Mouse (Mus musculus): ENCODE data around the gene Epas1.

Gene Epas1

DNA sequence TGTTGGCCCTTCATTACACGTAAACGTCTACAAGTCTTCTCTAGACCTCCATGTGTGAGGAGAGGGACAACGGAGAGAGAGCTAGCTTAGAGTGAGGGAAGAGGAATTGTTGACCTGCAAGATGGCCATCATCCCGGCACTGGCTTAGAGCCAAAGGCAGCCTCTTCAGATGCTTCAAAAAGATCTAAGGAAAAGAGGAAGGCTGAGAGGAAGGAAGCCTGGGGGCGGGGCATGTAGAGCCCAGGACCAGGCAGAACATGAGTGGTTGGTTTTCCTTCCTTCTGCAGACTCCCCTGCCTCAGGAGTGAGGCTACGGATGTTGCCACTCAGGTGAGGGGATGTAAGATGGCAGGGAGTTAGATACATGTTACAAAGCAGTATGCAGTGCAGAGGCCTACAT is 34.8 kb downstream of the Epas1 start:
- peak; percentile 60 for DNase-seq (ENCODE audit: low spot score)

DNA sequence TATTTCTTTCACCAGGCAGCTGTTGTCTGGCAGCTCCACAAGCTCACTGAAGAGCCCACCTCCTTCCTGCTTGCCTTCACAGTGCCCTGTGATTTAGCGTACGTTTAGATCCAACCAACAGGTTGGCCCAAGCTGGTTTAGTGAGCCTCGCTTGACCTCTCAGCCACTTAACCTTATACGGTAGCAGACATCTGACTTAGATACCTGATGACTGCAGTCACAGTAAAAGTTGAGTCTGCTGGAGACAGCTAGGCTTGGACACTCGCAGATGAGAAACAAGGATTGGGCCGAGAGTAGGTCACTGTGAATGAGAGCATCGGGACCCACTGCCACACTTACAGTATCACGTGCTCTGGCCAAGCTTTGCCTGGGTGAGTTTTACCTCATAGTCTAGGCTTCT is 38.4 kb downstream of the Epas1 start:
- DNase-seq (ENCODE audit: low spot score) = no peak

DNA sequence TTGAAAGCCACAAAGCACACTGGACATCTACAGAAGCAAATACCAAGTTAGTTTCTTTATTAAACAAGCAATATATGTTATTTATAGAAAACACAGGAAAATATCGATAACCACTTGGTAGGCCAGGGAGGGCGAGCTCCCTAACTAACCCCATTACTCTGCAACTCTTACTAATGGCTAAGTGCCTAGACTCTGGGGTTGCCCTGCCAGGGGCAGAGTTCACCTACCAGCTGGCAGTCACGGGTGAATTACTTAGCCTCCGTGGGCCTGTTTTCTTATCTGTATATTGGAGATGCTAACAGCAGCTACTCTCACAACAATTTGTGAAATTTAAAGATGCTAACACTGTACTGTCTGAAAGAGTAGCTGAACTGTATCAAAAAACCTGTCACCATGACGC is 42.3 kb downstream of the Epas1 start:
- DNase-seq (ENCODE audit: low spot score) = no peak

DNA sequence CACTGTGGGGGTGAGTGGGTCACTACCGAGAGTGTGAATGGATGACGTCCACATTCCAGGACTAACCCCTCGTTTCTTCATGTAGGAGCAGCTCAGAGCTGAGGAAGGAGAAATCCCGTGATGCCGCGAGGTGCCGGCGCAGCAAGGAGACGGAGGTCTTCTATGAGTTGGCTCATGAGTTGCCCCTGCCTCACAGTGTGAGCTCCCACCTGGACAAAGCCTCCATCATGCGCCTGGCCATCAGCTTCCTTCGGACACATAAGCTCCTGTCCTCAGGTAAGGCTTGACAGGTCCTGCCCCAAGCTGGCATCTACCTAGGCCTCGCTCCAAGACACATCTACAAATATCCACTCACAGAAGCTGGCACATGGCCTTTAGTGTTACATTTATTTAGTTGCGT is 43.5 kb downstream of the Epas1 start:
- no peak for DNase-seq (ENCODE audit: low spot score)

DNA sequence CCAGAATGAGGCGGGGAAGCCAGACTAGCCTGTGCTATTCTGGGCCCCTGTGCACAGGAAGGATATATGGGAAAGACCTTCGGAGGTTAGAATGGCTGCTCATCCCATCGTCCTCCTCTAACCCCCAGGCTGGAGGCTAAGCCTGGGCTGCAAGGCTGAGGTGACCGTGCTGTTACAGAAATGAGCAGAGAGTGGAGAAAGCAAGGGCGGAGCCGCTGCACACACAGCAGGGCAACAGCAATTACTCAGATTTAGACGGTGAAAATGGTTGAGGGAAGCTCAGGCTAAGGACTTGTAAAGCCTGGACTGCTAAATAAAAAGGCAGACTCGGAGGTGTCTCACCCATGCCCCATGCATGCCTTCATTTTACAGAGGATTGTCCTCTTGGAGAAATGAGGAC is 45.0 kb downstream of the Epas1 start:
- DNase-seq (ENCODE audit: low spot score) = no peak

DNA sequence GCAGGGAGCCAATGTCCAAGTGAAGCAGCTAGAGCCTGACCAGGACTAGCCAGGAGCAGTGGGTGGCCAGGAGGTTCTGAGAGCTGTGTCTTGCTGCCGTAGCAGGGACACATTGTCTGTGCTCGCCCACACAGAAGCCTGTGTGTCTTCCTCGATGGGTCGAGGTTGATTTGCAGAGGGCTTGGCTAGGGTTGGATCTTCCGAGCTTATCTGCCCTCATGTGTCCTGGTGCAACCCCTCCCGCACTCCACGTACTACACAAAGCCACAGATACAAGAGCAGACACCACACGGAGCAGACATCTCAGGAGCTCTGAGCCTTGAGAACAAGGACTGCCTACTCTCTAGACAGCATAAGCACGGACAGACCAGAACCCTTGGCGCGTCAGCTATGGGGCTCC is 45.5 kb downstream of the Epas1 start:
- no peak for DNase-seq (ENCODE audit: low spot score)

DNA sequence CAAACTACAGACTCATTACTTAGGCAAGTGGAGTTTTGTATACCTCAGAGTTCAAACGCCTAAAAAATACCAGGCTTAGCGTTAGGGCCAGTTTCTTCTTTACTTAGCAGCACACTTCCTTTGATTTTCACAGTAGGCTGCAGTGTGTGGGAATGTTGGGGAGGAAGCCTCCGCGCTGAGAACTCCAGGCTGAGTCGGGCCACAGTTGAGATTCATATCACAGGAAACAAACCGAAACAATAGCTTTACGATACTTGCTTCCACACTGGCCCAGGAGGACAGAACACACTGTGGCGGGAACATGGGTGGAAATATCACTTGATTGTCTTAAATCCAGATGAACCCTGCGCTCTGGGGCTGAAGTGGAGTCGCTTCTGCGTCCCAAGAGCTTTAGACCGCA is 47.0 kb downstream of the Epas1 start:
- no peak for DNase-seq (ENCODE audit: low spot score)

DNA sequence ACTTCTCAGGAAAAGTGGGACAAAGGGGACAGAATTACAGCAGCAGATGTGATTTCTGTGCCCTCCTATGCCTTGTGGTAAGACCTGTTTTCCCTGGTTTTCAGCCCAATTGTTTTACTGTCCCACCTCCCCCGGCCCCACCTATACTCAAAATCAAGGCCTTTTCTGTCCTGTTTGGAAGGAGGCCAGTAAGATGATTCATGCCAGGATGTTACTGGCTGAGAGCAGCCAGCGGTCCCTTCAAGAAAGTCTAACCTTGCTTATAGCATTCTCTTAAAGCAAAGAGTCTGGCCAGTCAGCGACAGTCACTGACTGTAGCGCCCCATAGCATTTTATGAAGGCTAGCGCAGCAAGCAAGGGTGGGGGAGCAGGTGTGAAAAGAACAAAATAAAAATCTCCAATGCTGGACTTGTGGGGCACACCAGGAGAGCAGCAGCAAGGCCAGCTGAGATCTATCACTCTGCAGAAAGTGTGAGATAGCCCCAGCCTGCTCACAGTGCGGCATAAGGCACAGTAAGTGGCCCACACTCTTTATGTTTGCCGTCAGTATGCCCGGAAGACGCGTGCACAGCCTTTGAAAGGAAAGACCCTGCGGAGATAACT is 47.8 kb downstream of the Epas1 start:
- no peak for DNase-seq (ENCODE audit: low spot score)

DNA sequence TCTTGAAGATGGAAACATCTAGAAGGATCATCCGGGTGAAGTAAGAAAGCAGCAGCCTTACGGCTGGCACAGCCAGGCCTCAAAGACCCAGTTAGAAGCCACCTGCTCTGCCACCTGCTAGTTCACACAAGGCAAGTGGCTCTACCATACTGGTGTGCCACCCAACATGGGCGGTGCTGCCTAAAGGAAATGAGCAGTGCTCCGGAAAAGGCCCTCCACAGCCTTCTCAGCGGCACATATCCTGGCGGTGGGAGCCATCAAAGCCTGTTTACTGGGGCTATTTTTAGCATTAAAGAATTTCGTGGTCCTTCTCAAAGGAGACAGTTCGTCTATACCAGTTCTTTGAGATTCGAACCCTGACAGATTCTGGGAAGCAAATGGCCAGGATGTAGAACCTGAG is 48.4 kb downstream of the Epas1 start:
- no peak for DNase-seq (ENCODE audit: low spot score)

DNA sequence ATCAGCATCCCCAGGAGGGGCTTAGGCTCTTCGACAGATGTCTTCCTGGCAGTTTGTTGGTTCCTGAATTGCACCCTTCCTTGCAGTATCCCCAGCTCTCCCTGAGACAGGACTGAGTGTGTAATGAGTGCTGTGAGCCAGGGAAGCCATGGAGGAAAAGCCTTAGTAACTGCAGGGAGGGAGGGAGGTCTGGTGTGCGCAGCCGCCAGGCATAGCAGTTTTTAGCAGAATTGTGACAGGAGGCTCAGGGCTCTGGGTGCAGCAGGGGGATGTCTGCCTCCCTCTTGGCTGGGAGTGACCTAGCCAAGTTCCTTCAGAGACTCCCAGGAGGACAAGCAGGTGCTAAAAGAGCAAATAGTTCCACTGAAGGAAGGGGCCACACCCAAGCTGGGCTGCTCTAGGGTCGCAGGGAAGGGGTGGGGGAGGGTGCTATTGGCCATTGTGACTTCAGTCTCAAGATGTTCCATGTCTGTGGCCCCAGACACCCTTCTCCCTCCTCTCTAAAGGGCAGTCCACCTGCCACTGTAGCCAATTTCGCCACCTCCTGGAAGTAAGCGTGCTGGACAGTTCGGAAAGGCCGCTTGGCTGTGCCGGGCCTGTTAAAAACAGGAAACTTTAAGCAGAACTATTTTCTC is 49.0 kb downstream of the Epas1 start:
- peak; percentile 54 for DNase-seq (ENCODE audit: low spot score)

DNA sequence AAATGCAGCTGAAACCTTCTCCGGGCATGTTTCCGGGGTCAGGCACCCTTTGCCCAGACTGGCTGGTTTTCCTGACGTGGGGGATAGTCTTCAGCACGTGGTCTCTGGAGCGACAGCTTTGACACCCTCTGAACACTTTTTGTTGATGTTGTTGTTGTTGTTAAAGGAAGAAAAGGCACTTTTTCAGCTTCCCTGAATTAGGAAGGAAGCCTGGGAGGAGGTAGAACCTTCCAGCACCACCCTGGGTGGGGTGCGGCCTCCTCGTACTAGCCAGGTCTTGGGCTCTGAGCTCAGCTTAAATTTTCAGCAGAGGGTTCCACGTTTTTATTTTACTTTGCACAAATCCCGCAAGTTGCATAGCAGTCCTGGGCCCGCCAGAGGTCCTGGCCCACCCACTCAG is 49.6 kb downstream of the Epas1 start:
- DNase-seq (ENCODE audit: low spot score) = no peak

DNA sequence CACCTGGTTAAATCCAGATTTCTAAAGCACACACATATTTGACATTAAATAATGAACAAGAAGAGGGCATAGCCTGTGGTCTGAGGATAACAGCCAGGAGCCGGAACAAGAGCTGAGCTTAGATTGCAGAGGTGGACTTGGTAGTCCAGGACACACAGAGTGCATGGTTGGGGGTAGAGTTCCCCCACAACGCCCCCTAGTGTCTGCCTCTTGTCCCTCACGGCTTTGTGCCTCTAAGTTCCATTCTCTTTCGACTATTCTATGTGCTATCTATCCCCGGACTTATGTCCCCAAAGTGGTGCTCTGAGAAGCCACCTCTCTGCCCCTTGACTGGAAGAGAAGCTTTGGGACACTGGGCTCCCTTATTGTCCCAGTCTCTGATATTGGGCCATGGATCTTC is 50.2 kb downstream of the Epas1 start:
- DNase-seq (ENCODE audit: low spot score) = no peak

DNA sequence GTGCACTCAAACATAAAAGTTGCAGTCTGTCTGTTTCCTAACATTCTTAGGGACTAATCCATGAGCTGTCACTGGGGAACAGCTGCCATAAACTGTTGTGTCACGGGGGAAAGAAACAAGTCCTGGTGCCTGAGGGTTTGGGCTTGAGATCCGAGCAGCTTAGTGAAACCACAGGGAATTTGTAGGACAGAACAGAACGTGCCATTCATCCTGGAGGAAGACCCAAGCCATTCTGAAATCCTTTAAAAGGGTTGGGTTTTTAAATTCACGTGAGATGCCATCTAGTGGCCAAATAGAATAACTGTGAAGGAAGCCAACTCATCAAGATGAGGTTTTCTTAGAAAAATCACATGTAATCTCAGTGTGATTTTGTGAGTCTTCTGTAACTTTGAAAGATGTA is 58.5 kb downstream of the Epas1 start:
- no peak for DNase-seq (ENCODE audit: low spot score)

DNA sequence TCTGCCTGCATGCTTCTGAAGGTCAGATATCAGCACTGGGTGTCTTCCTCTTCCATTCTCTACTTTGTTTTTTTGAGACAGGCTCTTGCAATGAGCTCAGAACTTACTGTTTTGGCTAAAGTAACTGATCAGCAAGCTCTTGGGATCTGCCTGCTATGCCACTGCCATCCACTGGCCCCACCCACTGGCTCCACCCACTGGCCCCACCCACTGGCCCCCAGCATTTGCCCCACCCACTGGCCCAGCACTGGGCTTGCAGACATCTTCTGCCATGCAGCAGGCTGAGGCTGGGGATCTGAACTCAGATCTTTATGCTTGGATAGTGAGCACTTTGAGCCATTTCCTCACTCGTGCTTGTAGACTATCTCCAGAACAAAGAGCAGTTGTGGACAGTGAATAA is 60.8 kb downstream of the Epas1 start:
- DNase-seq (ENCODE audit: low spot score) = peak; percentile 66

DNA sequence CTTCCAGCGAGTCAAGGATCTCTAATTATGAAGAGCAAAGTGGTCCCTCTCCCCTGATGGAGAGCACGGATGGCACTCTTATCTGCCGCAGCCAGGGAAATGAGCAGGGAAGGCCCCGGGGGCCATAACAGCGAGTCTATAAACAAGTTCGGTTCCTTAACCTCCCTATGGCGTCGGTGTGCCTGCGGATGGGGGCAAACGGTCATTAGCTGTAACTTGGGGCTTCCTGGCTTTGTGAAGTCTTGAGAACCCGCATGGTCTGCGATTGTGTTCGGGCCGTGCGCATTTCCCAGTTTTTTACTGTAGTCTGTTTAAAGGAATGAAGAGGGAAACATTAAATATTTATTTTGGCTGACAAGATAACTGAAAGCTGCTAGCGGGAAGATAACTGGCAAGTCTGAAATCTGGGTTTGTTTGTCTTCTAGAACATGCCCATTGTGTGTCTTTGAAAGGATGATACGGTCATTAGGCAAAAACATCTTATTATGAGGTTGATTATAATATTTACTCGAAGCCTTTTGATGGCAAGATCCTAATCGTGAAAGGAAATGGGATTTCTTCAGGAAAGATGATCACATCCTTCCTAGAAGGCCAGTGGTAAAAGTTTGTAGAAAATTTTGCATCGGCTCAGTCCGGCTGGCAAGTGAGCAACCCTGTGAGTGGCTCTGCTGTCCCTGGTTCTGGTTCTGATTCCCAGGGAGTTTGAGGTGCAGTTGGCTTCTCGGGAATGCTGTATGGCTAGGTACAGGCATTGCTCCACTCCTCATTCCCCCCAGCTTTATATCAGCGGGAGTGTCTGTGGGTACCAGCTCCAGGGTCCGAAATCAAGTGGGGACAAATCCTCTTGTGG is 61.7 kb downstream of the Epas1 start:
- DNase-seq (ENCODE audit: low spot score) = no peak

DNA sequence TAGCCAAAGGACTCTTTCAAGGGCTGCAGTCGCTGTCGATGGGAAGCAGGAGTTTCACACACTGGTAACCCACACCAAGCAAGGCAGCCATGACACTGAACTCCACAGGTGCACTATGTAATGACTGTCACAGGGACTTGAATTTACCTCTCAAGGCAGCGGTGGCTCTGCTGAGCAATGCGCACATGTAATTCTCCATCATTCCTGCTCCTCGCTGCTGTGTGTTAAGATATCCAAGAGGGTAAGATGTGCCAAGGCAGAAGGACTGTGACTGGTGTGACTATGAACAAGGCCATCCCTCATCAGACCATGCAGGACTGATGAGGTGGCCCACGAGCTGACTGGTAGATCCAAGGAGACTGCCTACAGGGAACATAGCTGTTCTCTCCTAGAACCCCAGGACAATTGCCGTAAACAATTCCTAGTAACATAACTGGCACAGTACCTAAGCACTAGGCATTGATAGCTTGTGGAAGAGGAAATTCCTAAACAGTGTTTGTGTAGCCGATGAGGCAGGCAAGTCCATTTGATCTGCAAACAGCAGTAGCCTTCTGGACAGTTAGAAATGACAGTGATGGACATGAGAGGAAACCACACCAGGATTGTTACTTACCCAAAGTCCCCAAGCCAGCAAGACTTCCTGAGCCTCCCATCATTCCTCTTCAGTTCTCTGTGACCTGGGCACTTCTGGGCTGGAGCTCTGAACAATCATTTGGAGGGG is 68.7 kb downstream of the Epas1 start:
- DNase-seq (ENCODE audit: low spot score) = no peak

DNA sequence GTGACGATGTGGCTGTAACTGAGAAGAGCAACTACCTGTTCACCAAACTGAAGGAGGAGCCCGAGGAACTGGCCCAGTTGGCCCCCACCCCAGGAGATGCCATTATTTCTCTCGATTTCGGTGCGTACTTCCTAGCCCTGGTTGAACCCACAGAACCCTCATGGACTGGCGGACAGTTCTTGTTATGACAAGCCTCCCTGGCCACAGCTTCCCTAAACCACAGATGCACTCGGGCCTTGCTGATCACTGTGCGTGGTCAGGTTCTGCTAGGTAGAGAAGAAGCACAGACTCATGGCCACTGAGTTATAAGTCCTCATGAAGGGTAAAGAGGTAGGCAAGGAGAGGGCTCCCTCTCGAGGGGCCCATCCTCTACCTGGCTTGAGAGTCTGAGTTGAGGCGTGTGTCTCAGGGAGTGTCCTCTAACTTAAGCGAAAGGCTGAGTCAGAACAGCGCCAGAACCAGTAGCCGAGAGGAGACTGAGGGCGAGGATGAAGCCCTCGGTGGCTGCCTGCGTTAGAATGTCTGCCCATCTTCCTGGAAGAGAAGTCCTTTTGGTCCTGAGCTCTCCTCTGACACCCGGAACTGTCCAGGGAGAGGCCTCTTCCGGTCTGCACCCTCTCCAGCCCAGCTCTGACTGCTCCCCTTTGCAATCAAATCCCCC is 71.1 kb downstream of the Epas1 start:
- DNase-seq (ENCODE audit: low spot score) = peak; percentile 33

DNA sequence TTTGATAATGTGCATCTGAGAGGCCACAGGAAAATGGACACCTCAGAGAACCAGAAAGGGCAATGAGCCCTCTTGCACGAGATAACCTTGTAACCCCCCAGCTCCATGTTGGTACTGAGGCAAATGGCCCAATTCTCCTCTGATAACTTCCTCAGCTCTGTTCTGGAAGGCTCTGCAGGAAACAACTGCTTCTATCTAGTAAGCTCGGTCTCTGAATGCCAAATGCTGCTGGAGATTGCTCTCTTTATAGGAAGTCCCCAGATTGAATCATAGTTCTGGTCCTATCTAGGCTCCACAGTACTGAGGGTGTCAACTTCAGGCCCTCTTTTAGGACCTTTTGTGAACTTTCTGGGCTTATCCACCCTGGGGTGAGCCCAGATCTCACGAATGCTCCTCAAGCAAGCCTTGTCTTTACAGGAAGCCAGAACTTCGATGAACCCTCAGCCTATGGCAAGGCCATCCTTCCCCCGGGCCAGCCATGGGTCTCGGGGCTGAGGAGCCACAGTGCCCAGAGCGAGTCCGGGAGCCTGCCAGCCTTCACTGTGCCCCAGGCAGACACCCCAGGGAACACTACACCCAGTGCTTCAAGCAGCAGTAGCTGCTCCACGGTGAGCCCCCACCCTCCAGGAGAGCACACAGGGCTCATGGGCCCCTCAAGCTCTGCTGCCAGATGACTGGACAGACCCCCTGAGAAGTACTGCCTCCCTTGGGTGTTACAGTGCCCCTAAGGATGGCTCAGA is 71.8 kb downstream of the Epas1 start:
- DNase-seq (ENCODE audit: low spot score) = peak; percentile 34

DNA sequence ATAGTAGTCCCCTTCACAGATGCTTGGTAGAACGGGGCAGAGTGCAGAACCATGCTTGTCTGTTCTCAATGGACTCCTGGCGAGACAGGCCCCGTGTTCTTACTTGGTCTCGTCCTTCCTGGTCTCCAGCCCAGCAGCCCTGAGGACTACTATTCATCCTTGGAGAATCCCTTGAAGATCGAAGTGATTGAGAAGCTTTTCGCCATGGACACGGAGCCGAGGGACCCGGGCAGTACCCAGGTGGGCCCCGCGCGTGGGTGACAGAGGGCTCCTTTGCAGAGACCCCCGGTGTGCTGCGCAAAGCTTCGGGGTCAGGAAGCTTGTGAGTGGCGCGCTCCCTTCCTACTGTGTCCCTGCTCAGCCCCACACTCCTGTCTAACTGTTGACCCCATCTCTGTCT is 72.9 kb downstream of the Epas1 start:
- DNase-seq (ENCODE audit: low spot score) = peak; percentile 41

DNA sequence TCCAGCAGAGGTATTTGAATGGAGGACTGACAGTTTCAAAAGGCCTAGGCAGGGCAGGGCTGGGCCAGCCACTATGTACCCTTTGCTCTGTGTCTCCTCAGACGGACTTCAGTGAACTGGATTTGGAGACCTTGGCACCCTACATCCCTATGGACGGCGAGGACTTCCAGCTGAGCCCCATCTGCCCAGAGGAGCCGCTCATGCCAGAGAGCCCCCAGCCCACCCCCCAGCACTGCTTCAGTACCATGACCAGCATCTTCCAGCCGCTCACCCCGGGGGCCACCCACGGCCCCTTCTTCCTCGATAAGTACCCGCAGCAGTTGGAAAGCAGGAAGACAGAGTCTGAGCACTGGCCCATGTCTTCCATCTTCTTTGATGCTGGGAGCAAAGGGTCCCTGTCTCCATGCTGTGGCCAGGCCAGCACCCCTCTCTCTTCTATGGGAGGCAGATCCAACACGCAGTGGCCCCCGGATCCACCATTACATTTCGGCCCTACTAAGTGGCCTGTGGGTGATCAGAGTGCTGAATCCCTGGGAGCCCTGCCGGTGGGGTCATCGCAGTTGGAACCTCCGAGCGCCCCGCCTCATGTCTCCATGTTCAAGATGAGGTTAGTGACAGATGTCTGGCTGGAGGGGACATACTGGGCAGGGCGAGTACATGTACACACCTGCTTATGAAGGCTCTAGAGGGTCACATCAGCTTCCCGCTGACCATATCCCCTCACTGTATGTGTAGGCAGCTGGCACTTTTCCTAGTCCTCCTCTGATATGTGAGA is 74.1 kb downstream of the Epas1 start:
- DNase-seq (ENCODE audit: low spot score) = peak; percentile 38

DNA sequence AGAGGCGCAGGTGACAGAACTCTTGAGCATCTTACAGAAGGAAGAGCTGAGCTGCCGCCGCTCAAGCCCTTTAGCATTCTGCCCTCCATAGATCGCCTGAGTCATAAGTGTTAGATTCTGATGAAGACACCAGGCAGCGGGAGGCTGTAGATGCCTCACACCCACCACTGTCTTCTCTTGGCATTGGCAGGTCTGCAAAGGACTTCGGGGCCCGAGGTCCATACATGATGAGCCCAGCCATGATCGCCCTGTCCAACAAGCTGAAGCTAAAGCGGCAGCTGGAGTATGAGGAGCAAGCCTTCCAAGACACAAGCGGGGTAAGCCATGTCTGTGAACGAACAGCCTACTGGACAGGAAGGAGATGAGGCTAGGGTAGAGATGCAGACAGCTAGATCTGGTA is 75.0 kb downstream of the Epas1 start:
- DNase-seq (ENCODE audit: low spot score) = peak; percentile 35

Measured in testis, postnatal 10 days (tissue).